Mouse (Mus musculus) kidney, embryonic 14.5 days (tissue): ENCODE data around the gene Dstyk. TPM values are rescaled to one million over a fixed set of nuclear protein-coding genes. Genes with fewer than 3 reads are reported as not detected.

ENCODE experiments used
- ATAC-seq: fragments of 200-750 bp; cut with Nextera tagmentation; 2 replicates; pipeline ENCODE4 v1.8.0; 2017; ENCODE audit warnings: moderate number of reproducible peaks, mild to moderate bottlenecking, moderate TSS enrichment, moderate library complexity; ENCODE audit not compliant: low FRiP score, low TSS enrichment
- H3K27ac ChIP-seq: fragments of 300-500 bp; sonication (generic); 2 replicates; pipeline ENCODE4 v1.5.1; 2014; ENCODE audit warnings: low read depth, mild to moderate bottlenecking, low read length, moderate library complexity, mixed read lengths
- H3K27me3 ChIP-seq: fragments of 300-500 bp; sonication (generic); 2 replicates; pipeline ENCODE4 v1.6.1; 2014; ENCODE audit warnings: mild to moderate bottlenecking, low read length; ENCODE audit not compliant: control insufficient read depth, insufficient read depth
- H3K36me3 ChIP-seq: fragments of 300-500 bp; sonication (generic); 2 replicates; pipeline ENCODE4 v1.6.1; 2014; ENCODE audit warnings: low read length, mixed read lengths; ENCODE audit not compliant: control insufficient read depth, insufficient read depth
- H3K4me1 ChIP-seq: fragments of 300-500 bp; sonication (generic); 2 replicates; pipeline ENCODE4 v1.6.1; 2014; ENCODE audit warnings: low read length, mixed read lengths; ENCODE audit not compliant: control insufficient read depth, insufficient read depth
- H3K4me2 ChIP-seq: fragments of 300-500 bp; sonication (generic); replicated peaks from 2 replicates; pipeline ENCODE4 v1.6.1; 2014; ENCODE audit warnings: low read depth, mild to moderate bottlenecking, low read length
- H3K4me3 ChIP-seq: fragments of 300-500 bp; sonication (generic); 2 replicates; pipeline ENCODE4 v1.5.1; 2014; ENCODE audit warnings: mild to moderate bottlenecking, low read length
- H3K9ac ChIP-seq: fragments of 300-500 bp; sonication (generic); 2 replicates; pipeline ENCODE4 v1.6.1; 2014; ENCODE audit warnings: low read depth, mild to moderate bottlenecking, low read length, moderate library complexity
- H3K9me3 ChIP-seq: fragments of 300-500 bp; sonication (generic); 2 replicates; pipeline ENCODE4 v1.6.1; 2016; ENCODE audit warnings: low read length; ENCODE audit not compliant: control insufficient read depth
- whole genome bisulfite sequencing: fragments of 180-500 bp; shearing (Covaris S2); extraction: QIAGEN DNeasy Blood & Tissue Kit; methylation state at CpG from one replicate; pipeline ENCODE4 v1.1.7; 2014; 5-methylcytosine and 5-hydroxymethylcytosine counted together
- polyA plus RNA-seq: library from polyadenylated mRNA; unstranded; fragments of >200 nt; fragmentation: Nextera tagmentation; extraction: Ambion mirVana; gene quantifications from 2 replicates; pipeline ENCODE4 v1.2.1, GENCODE M21; 2014

Gene Dstyk
- polyA plus RNA-seq, 1 experiment from 2014 or later, result 22.1 TPM

GRCm38 (mm10) chr1:132506656-132507055, 89.3 kb downstream of the Dstyk start:
- H3K4me3 ChIP-seq, result no peak overlapping the region
- no peak overlapping the region for H3K27ac ChIP-seq
- H3K36me3 ChIP-seq, result peaks cover 58% of the 10 kb centered on the region
- no peaks in the 10 kb centered on the region for H3K4me1 ChIP-seq
- WGBS, result 93% methylated on average over 7 of the region's 7 CpGs
- no peaks in the 10 kb centered on the region for H3K9me3 ChIP-seq
- H3K9ac ChIP-seq, result no peak overlapping the region
- no peak for ATAC-seq
- H3K27me3 ChIP-seq, result no peaks in the 10 kb centered on the region
- no peak overlapping the region for H3K4me2 ChIP-seq

GRCm38 (mm10) chr1:132509771-132510170, 92.4 kb downstream of the Dstyk start:
- Histone ChIP-seq H3K4me2 (no peak overlapping the region), H3K9ac (no peak overlapping the region), H3K27ac (no peak overlapping the region), H3K4me1 (no peaks in the 10 kb centered on the region), H3K27me3 (no peaks in the 10 kb centered on the region), H3K36me3 (peaks cover 30% of the 10 kb centered on the region), H3K9me3 (no peaks in the 10 kb centered on the region), H3K4me3 (no peak overlapping the region)
- ATAC-seq, result no peak
- 83% methylated on average over 5 of the region's 5 CpGs for WGBS

- Histone ChIP-seq H3K9me3 (no peaks in the 10 kb centered on the region), H3K9ac (no peak overlapping the region), H3K36me3 (peaks cover 12% of the 10 kb centered on the region), H3K27me3 (no peaks in the 10 kb centered on the region), H3K4me1 (no peaks in the 10 kb centered on the region), H3K27ac (no peak overlapping the region), H3K4me2 (no peak overlapping the region), H3K4me3 (no peak overlapping the region)
- WGBS, result 20% methylated on average over 8 of the region's 8 CpGs
- peak; percentile 78 for ATAC-seq
These were observed 94.2 kb downstream of the Dstyk start for GRCm38 (mm10) chr1:132511521-132511920.

GRCm38 (mm10) chr1:132512106-132512505, 94.8 kb downstream of the Dstyk start:
- Histone ChIP-seq H3K4me1 (no peaks in the 10 kb centered on the region), H3K4me2 (no peak overlapping the region), H3K36me3 (peaks cover 6% of the 10 kb centered on the region), H3K9ac (no peak overlapping the region), H3K9me3 (no peaks in the 10 kb centered on the region), H3K27me3 (no peaks in the 10 kb centered on the region), H3K4me3 (no peak overlapping the region), H3K27ac (no peak overlapping the region)
- WGBS, result 74% methylated on average over 8 of the region's 8 CpGs
- ATAC-seq, result peak; percentile 13; the same call in 1 of the 2 replicates

- Histone ChIP-seq H3K36me3 (no peaks in the 10 kb centered on the region), H3K4me1 (no peaks in the 10 kb centered on the region)
- 92% methylated on average over 12 of the region's 12 CpGs for WGBS
These were observed 98.0 kb downstream of the Dstyk start for GRCm38 (mm10) chr1:132515339-132515738.

More at GRCm38 (mm10) chr1:132515339-132515738, 98.0 kb downstream of the Dstyk start:
- Histone ChIP-seq H3K27me3 (no peaks in the 10 kb centered on the region), H3K4me3 (no peak overlapping the region), H3K9me3 (no peaks in the 10 kb centered on the region), H3K9ac (no peak overlapping the region), H3K27ac (no peak overlapping the region), H3K4me2 (no peak overlapping the region)
- ATAC-seq, result no peak

Other genes with a start within 250 kb of the Dstyk start
- 0.37 TPM in 1 of 2 replicates, not detected in the other for gene Lemd1, start 226.1 kb upstream of the Dstyk start, polyA plus RNA-seq
- 0.05 and 0.09 TPM in 2 replicates for gene AC124108.1, start 226.1 kb upstream of the Dstyk start, polyA plus RNA-seq
- gene Gm10188, start 187.8 kb upstream of the Dstyk start, polyA plus RNA-seq, result not detected in 2 replicates
- gene Klhdc8a, start 118.9 kb upstream of the Dstyk start, polyA plus RNA-seq, result 1.3 and 1.4 TPM in 2 replicates
- 1.4 and 2.3 TPM in 2 replicates for gene Nuak2, start 101.4 kb upstream of the Dstyk start, polyA plus RNA-seq
- gene Tmcc2, start 26.3 kb upstream of the Dstyk start, polyA plus RNA-seq, result 5.5 and 6.2 TPM in 2 replicates
- gene Rbbp5, start 59.8 kb downstream of the Dstyk start, polyA plus RNA-seq, result 27.9 and 47.3 TPM in 2 replicates
- gene Tmem81, start 88.7 kb downstream of the Dstyk start, polyA plus RNA-seq, result 1.1 and 2.1 TPM in 2 replicates
- gene Cntn2, start 125.7 kb downstream of the Dstyk start, polyA plus RNA-seq, result 0.26 and 0.32 TPM in 2 replicates